Mouse (Mus musculus): ENCODE results near the gene Pbld1.

GRCm38 (mm10) chr10:63092616-63093550, 32.9 kb downstream of the Pbld1 start:
- no peak for TF ChIP-seq FLI1 (IDR thresholded peaks at IDR 0.05; ENCODE audit: low read length)
- TF ChIP-seq GATA1 (IDR thresholded peaks at IDR 0.05; ENCODE audit: borderline replicate concordance, low read length), result no peak

Measured in megakaryocyte, embryonic 14.5 days (primary cell).